Mouse (Mus musculus): ENCODE measurements around the gene Ube2m. TPM values are rescaled to one million over a fixed set of nuclear protein-coding genes. Genes with fewer than 3 reads are reported as not detected.

The Ube2m gene
- polyA plus RNA-seq, 1 experiment from 2014 or later: 180 TPM

DNA sequence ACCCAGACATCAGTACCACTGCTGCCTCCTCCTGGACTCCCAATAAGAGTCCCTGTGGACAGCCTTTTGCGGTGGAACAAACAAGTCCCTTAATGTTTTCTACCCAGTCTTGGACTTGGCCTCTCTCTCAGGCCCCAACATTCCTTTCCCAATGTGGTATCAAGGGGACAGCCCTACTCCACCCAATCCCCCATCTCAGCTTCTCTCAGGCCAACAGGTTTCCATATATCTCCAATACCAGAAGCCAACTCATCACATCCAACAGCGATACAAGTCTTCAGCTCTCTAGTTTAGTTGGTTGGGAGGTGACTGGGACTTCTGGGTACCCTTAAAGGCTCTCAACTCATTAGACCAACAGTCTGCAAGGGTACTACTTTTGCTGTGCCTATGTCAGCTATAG, 15.4 kb upstream of the Ube2m start:
- no peak for ATAC-seq (ENCODE audit: insufficient number of reproducible peaks, insufficient read depth, low FRiP score, low read depth)
- H3K4me1 ChIP-seq (ENCODE audit: control insufficient read depth in 2 of 2, insufficient read depth in 2 of 2, low read length in 2 of 2): peaks cover 0 to 4% of the 10 kb centered on the region in 2 experiments; a peak in 1 of 4 replicates
- no peaks in the 10 kb centered on the region for H3K9me3 ChIP-seq (ENCODE audit: control insufficient read depth, low read length)
- no peak overlapping the region for H3K27ac ChIP-seq (replicated peaks in 1 of 2; ENCODE audit: control insufficient read depth in 1 of 2, insufficient read depth in 1 of 2, low read depth in 2 of 2, low read length in 2 of 2)
- H3K27me3 ChIP-seq (ENCODE audit: control insufficient read depth, insufficient read depth, low read length): no peaks in the 10 kb centered on the region
- H3K9ac ChIP-seq (ENCODE audit: low read length): no peak overlapping the region
- H3K36me3 ChIP-seq (ENCODE audit: control insufficient read depth, insufficient read depth, low read length): 0 out of 2 replicates have a peak, but pooled peaks cover 4% of the 10 kb centered on the region
- H3K4me2 ChIP-seq (ENCODE audit: low read length): peak overlapping the region; percentile 69
- H3K4me3 ChIP-seq (ENCODE audit: control insufficient read depth in 1 of 2, insufficient read depth in 1 of 2, low read depth in 1 of 2, low read length in 2 of 2): peak overlapping the region in 1 of 2 experiments; percentile 64; a peak in 2 of 4 replicates
- 95% methylated on average over 2 of the region's 2 CpGs for WGBS

DNA sequence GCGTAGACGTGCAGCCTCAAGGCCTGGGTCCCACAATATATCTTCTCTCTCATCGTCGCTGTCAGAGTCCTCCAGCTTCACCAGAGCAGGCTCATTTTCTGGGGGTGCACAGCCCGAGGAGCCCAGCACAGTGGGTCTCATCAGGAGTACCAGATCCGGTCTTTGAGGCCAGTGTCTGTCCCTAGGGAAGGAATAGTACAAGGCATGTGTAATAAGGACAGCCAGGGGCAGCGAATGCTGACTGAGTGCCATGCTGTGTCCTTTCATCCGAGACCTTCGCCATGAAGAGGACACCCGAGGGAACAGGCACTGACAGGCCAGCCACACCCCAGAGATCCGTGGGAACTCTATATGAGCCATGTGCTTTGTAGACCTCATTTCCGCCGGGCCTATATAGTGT, 14.9 kb upstream of the Ube2m start:
- no peak overlapping the region for H3K27ac ChIP-seq (replicated peaks in 1 of 2; ENCODE audit: control insufficient read depth in 1 of 2, insufficient read depth in 1 of 2, low read depth in 2 of 2, low read length in 2 of 2)
- no peaks in the 10 kb centered on the region for H3K27me3 ChIP-seq (ENCODE audit: control insufficient read depth, insufficient read depth, low read length)
- 89% methylated on average over 13 of the region's 13 CpGs for WGBS
- H3K9ac ChIP-seq (ENCODE audit: low read length): no peak overlapping the region
- H3K4me3 ChIP-seq (ENCODE audit: control insufficient read depth in 1 of 2, insufficient read depth in 1 of 2, low read depth in 1 of 2, low read length in 2 of 2): no peak overlapping the region
- H3K36me3 ChIP-seq (ENCODE audit: control insufficient read depth, insufficient read depth, low read length): 0 out of 2 replicates have a peak, but pooled peaks cover 4% of the 10 kb centered on the region
- peaks cover 0 to 4% of the 10 kb centered on the region in 2 experiments; a peak in 1 of 4 replicates for H3K4me1 ChIP-seq (ENCODE audit: control insufficient read depth in 2 of 2, insufficient read depth in 2 of 2, low read length in 2 of 2)
- no peak for ATAC-seq (ENCODE audit: insufficient number of reproducible peaks, insufficient read depth, low FRiP score, low read depth)
- H3K4me2 ChIP-seq (ENCODE audit: low read length): no peak overlapping the region
- no peaks in the 10 kb centered on the region for H3K9me3 ChIP-seq (ENCODE audit: control insufficient read depth, low read length)

DNA sequence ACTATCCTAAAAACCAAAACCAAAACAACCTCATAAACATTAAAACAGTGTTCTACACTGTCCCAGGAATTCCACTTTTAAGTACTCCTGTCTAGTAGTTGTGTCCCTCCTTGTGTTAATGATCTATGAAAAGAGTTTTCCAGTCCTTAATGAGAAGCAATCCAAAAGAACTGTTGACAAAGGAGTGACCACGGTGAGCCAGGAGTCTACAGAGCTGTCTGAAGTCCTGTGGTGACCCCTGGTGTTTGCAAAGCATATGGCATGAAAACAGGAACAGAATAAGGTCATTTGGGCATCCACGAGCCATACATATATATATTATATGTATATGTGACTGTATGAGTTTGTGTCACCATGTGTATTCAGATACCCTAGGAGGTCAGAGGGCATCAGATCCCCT, 8.0 kb upstream of the Ube2m start:
- 0 out of 2 replicates have a peak, but pooled peaks cover 2% of the 10 kb centered on the region for H3K9me3 ChIP-seq (ENCODE audit: control insufficient read depth, low read length)
- H3K9ac ChIP-seq (ENCODE audit: low read length): no peak overlapping the region
- 6% methylated on average over 2 of the region's 2 CpGs for WGBS
- ATAC-seq (ENCODE audit: insufficient number of reproducible peaks, insufficient read depth, low FRiP score, low read depth): no peak
- 0 out of 2 replicates have a peak, but pooled peaks cover 2% of the 10 kb centered on the region for H3K36me3 ChIP-seq (ENCODE audit: control insufficient read depth, insufficient read depth, low read length)
- peaks cover 5 to 9% of the 10 kb centered on the region in 2 experiments; a peak in 2 of 4 replicates for H3K4me1 ChIP-seq (ENCODE audit: control insufficient read depth in 2 of 2, insufficient read depth in 2 of 2, low read length in 2 of 2)
- H3K27me3 ChIP-seq (ENCODE audit: control insufficient read depth, insufficient read depth, low read length): peaks cover 34% of the 10 kb centered on the region
- H3K4me3 ChIP-seq (ENCODE audit: control insufficient read depth in 1 of 2, insufficient read depth in 1 of 2, low read depth in 1 of 2, low read length in 2 of 2): no peak overlapping the region
- no peak overlapping the region for H3K4me2 ChIP-seq (ENCODE audit: low read length)
- H3K27ac ChIP-seq (replicated peaks in 1 of 2; ENCODE audit: control insufficient read depth in 1 of 2, insufficient read depth in 1 of 2, low read depth in 2 of 2, low read length in 2 of 2): no peak overlapping the region

DNA sequence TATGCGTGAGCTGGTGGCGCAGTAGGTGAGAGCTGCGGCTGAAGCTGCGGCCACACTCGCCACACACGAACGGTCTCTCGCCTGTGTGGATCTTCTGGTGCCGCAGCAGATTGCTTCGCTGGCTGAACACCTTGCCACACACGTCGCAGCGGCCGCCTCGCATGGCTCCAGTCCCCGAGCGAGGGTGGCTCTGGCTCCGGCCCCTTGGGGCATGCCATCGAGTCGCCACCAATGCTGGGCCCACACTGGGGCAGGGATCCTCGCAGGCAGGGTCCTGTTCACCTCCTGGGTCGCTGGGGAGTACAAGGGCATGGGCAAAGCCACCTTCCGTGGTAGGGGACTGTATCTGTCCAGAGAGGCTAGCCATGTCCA, 6.2 kb upstream of the Ube2m start:
- Histone ChIP-seq H3K36me3 (ENCODE audit: control insufficient read depth, insufficient read depth, low read length) (no peaks in the 10 kb centered on the region), H3K4me2 (ENCODE audit: low read length) (peak overlapping the region; percentile 93), H3K4me1 (ENCODE audit: control insufficient read depth in 2 of 2, insufficient read depth in 2 of 2, low read length in 2 of 2) (peaks cover 5 to 12% of the 10 kb centered on the region in 2 experiments; a peak in 2 of 4 replicates), H3K27me3 (ENCODE audit: control insufficient read depth, insufficient read depth, low read length) (peaks cover 34% of the 10 kb centered on the region), H3K4me3 (ENCODE audit: control insufficient read depth in 1 of 2, insufficient read depth in 1 of 2, low read depth in 1 of 2, low read length in 2 of 2) (peak overlapping the region; percentile 37 to 48), H3K9me3 (ENCODE audit: control insufficient read depth, low read length) (0 out of 2 replicates have a peak, but pooled peaks cover 2% of the 10 kb centered on the region), H3K27ac (replicated peaks in 1 of 2; ENCODE audit: control insufficient read depth in 1 of 2, insufficient read depth in 1 of 2, low read depth in 2 of 2, low read length in 2 of 2) (no peak overlapping the region), H3K9ac (ENCODE audit: low read length) (peak overlapping the region; percentile 70)
- no peak for ATAC-seq (ENCODE audit: insufficient number of reproducible peaks, insufficient read depth, low FRiP score, low read depth)
- 6% methylated on average over 23 of the region's 23 CpGs for WGBS

DNA sequence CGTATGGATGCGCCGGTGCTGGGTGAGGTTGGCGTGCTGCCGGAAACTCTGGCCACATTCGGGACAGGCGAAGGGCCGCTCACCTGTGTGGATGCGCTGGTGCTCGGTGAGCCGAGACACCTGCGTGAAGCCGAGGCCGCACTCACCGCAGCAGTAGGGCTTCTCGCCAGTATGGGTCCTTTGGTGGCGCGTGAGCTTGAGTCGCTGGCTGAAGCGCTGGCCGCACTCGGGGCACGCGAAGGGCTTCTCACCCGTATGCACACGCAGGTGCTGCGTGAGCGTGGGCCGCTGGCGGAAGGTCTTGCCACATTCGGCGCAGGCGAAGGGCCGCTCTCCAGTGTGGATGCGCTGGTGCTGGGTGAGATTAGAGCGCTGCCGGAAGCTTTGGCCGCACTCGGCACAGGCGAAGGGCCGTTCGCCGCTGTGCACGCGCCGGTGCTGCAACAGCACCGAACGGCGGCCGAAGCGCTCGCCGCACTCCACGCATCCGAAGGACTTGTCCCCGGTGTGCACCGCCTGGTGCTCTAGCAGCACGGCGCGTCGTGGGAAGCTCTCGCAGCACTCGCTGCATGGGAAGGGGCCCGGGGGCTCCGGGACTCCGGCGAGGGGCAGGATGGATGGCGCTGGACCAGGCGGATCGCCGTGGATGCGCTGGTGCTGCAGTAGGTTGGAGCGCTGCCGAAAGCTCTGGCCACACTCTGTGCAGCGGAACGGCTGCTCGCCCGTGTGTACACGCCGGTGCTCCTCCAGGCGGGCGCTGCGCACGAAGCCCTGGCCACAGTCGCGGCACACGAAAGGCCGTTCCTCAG, 5.6 kb upstream of the Ube2m start:
- 5% methylated on average over 83 of the region's 88 CpGs for WGBS

DNA sequence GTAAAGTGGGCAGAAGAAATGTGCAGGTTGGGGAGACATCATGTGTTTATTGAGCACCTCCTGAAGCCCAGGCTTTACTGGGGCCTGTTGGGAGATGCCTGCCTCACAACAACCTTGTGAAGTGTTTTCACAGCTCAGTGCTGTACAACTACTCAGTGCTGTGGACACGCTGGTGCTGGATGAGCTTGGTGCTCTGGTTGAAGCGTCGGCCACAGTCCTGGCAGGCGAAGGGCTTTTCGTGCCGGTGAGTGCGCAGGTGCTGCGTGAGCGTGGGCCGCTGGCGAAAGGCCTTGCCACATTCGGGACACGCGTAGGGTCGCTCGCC, 5.0 kb upstream of the Ube2m start:
- no peak overlapping the region; the same call in 1 of the 2 replicates for H3K9ac ChIP-seq (ENCODE audit: low read length)

More for the DNA sequence above, 5.6 kb upstream of the Ube2m start:
- no peak; the same call in 1 of the 2 replicates for ATAC-seq (ENCODE audit: insufficient number of reproducible peaks, insufficient read depth, low FRiP score, low read depth)
- Histone ChIP-seq H3K36me3 (ENCODE audit: control insufficient read depth, insufficient read depth, low read length) (no peaks in the 10 kb centered on the region), H3K9me3 (ENCODE audit: control insufficient read depth, low read length) (0 out of 2 replicates have a peak, but pooled peaks cover 2% of the 10 kb centered on the region), H3K4me1 (ENCODE audit: control insufficient read depth in 2 of 2, insufficient read depth in 2 of 2, low read length in 2 of 2) (peaks cover 9 to 18% of the 10 kb centered on the region in 2 experiments), H3K27me3 (ENCODE audit: control insufficient read depth, insufficient read depth, low read length) (peaks cover 34% of the 10 kb centered on the region), H3K27ac (replicated peaks in 1 of 2; ENCODE audit: control insufficient read depth in 1 of 2, insufficient read depth in 1 of 2, low read depth in 2 of 2, low read length in 2 of 2) (no peak overlapping the region), H3K4me2 (ENCODE audit: low read length) (peak overlapping the region; percentile 93), H3K4me3 (ENCODE audit: control insufficient read depth in 1 of 2, insufficient read depth in 1 of 2, low read depth in 1 of 2, low read length in 2 of 2) (peak overlapping the region; percentile 37 to 48), H3K9ac (ENCODE audit: low read length) (peak overlapping the region; percentile 70)

DNA sequence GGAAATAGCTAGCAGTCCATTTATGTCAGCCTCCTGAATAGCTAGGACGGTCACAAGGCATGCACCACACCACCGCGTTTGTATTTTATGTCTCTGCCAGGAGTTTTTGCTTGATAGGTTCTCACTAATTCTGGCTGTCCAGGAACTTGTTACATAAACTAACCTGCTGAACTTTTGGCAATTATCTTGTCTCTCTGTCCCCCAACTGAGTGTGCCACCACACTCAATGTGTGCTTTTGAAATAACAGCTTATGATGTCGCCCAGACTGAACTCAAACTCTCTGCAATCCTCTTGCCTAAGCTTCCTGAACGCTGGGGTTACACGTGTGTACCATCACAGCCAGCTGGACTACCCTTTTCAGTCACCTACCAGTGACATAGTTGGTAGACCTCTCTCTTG, 4.4 kb upstream of the Ube2m start:
- Histone ChIP-seq H3K36me3 (ENCODE audit: control insufficient read depth, insufficient read depth, low read length) (no peaks in the 10 kb centered on the region), H3K27me3 (ENCODE audit: control insufficient read depth, insufficient read depth, low read length) (peaks cover 34% of the 10 kb centered on the region), H3K4me3 (ENCODE audit: control insufficient read depth in 1 of 2, insufficient read depth in 1 of 2, low read depth in 1 of 2, low read length in 2 of 2) (no peak overlapping the region), H3K4me1 (ENCODE audit: control insufficient read depth in 2 of 2, insufficient read depth in 2 of 2, low read length in 2 of 2) (peaks cover 10 to 19% of the 10 kb centered on the region in 2 experiments), H3K4me2 (ENCODE audit: low read length) (no peak overlapping the region), H3K9me3 (ENCODE audit: control insufficient read depth, low read length) (0 out of 2 replicates have a peak, but pooled peaks cover 2% of the 10 kb centered on the region), H3K27ac (replicated peaks in 1 of 2; ENCODE audit: control insufficient read depth in 1 of 2, insufficient read depth in 1 of 2, low read depth in 2 of 2, low read length in 2 of 2) (no peak overlapping the region), H3K9ac (ENCODE audit: low read length) (no peak overlapping the region)
- no peak for ATAC-seq (ENCODE audit: insufficient number of reproducible peaks, insufficient read depth, low FRiP score, low read depth)
- WGBS: 66% methylated on average over 6 of the region's 6 CpGs

More for the DNA sequence above, 5.0 kb upstream of the Ube2m start:
- Histone ChIP-seq H3K4me2 (ENCODE audit: low read length) (peak overlapping the region; percentile 93), H3K27me3 (ENCODE audit: control insufficient read depth, insufficient read depth, low read length) (peaks cover 34% of the 10 kb centered on the region), H3K36me3 (ENCODE audit: control insufficient read depth, insufficient read depth, low read length) (no peaks in the 10 kb centered on the region), H3K9me3 (ENCODE audit: control insufficient read depth, low read length) (0 out of 2 replicates have a peak, but pooled peaks cover 2% of the 10 kb centered on the region), H3K4me3 (ENCODE audit: control insufficient read depth in 1 of 2, insufficient read depth in 1 of 2, low read depth in 1 of 2, low read length in 2 of 2) (peak overlapping the region in 1 of 2 experiments; percentile 48; a peak in 1 of 4 replicates), H3K27ac (replicated peaks in 1 of 2; ENCODE audit: control insufficient read depth in 1 of 2, insufficient read depth in 1 of 2, low read depth in 2 of 2, low read length in 2 of 2) (no peak overlapping the region), H3K4me1 (ENCODE audit: control insufficient read depth in 2 of 2, insufficient read depth in 2 of 2, low read length in 2 of 2) (peaks cover 10 to 19% of the 10 kb centered on the region in 2 experiments)
- WGBS: 40% methylated on average over 16 of the region's 16 CpGs
- ATAC-seq (ENCODE audit: insufficient number of reproducible peaks, insufficient read depth, low FRiP score, low read depth): no peak
